Mouse (Mus musculus): ENCODE data around the gene Pilra.

The Pilra gene

DNA sequence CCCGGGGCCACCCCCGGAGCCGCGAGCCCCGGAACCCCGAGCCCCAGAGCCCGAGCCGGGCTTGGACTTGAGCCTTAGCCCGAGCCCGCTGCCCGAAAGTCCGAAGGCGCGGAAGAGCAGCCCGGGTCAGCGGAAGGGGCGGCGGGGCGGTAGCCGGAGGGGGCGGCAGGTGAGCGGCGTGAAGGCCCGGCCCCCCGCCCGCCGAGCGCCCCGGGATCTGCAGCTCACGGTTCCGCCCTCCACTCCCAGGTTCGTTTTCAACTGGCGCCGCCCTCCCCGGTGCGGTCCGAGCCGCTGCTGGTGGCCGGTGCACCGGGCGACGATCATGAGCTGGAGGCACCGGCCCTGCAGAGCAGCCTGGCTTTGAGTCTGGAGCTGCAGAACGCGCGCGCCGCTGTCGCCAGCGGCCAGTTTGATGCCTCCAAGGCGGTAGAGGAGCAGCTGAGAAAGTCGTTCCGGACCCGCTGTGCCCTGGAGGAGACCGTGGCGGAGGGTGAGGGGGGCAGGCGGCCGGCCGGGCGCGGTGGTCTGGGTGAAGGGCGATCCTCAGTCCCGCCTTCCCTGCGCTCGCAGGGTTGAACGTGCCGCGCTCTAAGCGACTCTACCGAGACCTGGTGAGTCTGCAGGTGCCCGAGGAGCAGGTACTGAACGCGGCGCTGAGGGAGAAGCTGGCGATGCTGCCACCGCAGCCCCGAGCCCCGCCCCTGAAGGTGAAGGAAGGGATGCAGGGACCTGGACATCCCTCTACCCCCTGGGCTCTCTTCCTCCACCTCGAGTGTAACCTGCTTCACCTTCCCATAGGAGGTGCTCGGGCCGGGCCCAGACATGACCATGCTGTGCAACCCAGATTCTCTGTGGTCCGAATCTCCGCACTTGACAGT lies 56.8 kb downstream of the Pilra start:
- peak; percentile 36 for DNase-seq (ENCODE audit: low read depth)

DNA sequence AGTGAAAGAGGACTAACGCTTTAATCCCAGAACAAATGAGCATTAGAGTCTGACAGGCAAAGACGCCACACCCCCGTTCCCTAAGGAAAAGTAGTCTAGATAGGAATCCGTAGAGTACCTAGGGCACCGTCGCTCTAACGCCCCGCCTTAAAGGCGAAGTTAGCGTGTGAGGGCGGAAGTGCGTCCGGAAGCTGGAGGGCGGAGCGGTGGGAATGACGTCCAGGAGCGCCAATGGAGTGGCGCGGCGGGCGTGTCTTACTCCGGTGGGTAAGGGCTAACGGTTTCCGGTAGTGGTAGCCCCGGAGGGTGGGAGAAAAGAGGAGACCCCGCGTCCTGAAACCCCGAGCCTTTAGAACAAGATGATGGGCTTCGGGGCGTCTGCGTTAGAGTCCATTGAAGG lies 57.4 kb downstream of the Pilra start, which contains the start of gene Ppp1r35:
Ppp1r35 (plus strand) TSS at position 215 of the 400 bp plus-strand sequence.
- peak; percentile 96 for DNase-seq (ENCODE audit: low read depth)

- no peak for DNase-seq (ENCODE audit: low read depth)
These were observed 58.7 kb downstream of the Pilra start for GRCm38 (mm10) chr5:137777267-137777845.

GRCm38 (mm10) chr5:137776408-137776918 lies 59.6 kb downstream of the Pilra start:
- peak; percentile 72 for DNase-seq (ENCODE audit: low read depth)

GRCm38 (mm10) chr5:137775587-137776290 lies 60.3 kb downstream of the Pilra start:
- no peak for DNase-seq (ENCODE audit: low read depth)

GRCm38 (mm10) chr5:137772755-137773154 lies 63.3 kb downstream of the Pilra start:
- peak; percentile 73 for DNase-seq (ENCODE audit: low read depth)

All from 416B (cell line).